Mouse (Mus musculus) hindbrain, embryonic 15.5 days (tissue): ENCODE measurements at regions not wholly inside any gene's neighbourhood (a gene's known extent, or its start where the extent isn't known, plus 50 kb on each side); places are given as distances from the start of the nearest gene placed in this dataset.
A peak's percentile ranks its signal among the peaks of the same experiment; 100 is the strongest.

Source experiments
- ATAC-seq: fragments of 200-750 bp; cut with Nextera tagmentation; 2 replicates; pipeline ENCODE4 v1.8.0; 2017; ENCODE audit warnings: low read depth, moderate number of reproducible peaks, moderate TSS enrichment; ENCODE audit not compliant: low FRiP score
- H3K27ac ChIP-seq: fragments of 300-500 bp; sonication (generic); replicated peaks from 2 replicates; pipeline ENCODE4 v1.5.1; 2015; ENCODE audit warnings: mild to moderate bottlenecking, inconsistent platforms
- H3K27me3 ChIP-seq: fragments of 300-500 bp; sonication (generic); 2 replicates; pipeline ENCODE4 v1.6.1; 2015; ENCODE audit warnings: control low read depth, inconsistent platforms
- H3K36me3 ChIP-seq: fragments of 300-500 bp; sonication (generic); 2 replicates; pipeline ENCODE4 v1.6.1; 2015; ENCODE audit warnings: control low read depth, inconsistent platforms
- H3K4me1 ChIP-seq: fragments of 300-500 bp; sonication (generic); replicated peaks from 2 replicates; pipeline ENCODE4 v1.6.1; 2015; ENCODE audit warnings: control low read depth, inconsistent platforms
- H3K4me2 ChIP-seq: fragments of 300-500 bp; sonication (generic); 2 replicates; pipeline ENCODE4 v1.6.1; 2015; ENCODE audit warnings: moderate library complexity, mild to moderate bottlenecking, inconsistent platforms
- H3K4me3 ChIP-seq: fragments of 300-500 bp; sonication (generic); 2 replicates; pipeline ENCODE4 v1.5.1; 2015; ENCODE audit warnings: mild to moderate bottlenecking, inconsistent platforms
- H3K9ac ChIP-seq: fragments of 300-500 bp; sonication (generic); 2 replicates; pipeline ENCODE4 v1.6.1; 2015; ENCODE audit warnings: inconsistent platforms
- H3K9me3 ChIP-seq: fragments of 300-500 bp; sonication (generic); 2 replicates; pipeline ENCODE4 v1.6.1; 2016; ENCODE audit warnings: control low read depth, inconsistent platforms
- WGBS: fragments of 180-500 bp; shearing (Covaris S2); methylation state at CpG from one replicate; pipeline ENCODE4 v1.1.7; 2015; 5-methylcytosine and 5-hydroxymethylcytosine counted together

DNA sequence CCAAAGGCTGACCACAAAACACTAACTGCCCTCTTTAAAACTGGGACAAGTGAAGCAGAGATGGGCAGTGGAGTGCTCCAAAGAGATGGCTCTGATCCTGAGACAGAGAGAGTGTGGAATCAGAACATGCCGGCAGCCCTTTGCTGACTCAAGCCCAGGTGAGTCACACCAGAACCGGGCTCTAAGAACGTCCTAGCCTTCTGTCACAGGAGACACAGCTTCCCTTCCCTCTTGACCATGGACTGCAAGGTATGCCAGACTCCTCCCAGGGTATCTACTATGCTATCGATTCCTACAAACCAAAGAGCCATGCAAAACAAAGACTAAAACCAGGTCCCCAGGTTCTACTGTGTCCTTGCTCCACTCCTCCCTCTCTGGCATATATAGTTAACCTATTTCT, 98.0 kb downstream of the Dhx15 start:
- H3K27me3 ChIP-seq, result no peaks in the 10 kb centered on the region
- no peaks in the 10 kb centered on the region for H3K4me1 ChIP-seq
- no peak overlapping the region for H3K4me3 ChIP-seq
- ATAC-seq, result no peak
- no peaks in the 10 kb centered on the region for H3K36me3 ChIP-seq
- no peak overlapping the region for H3K4me2 ChIP-seq
- WGBS, result 91% methylated on average over 4 of the region's 4 CpGs
- no peak overlapping the region for H3K27ac ChIP-seq
- no peaks in the 10 kb centered on the region for H3K9me3 ChIP-seq
- H3K9ac ChIP-seq, result no peak overlapping the region

DNA sequence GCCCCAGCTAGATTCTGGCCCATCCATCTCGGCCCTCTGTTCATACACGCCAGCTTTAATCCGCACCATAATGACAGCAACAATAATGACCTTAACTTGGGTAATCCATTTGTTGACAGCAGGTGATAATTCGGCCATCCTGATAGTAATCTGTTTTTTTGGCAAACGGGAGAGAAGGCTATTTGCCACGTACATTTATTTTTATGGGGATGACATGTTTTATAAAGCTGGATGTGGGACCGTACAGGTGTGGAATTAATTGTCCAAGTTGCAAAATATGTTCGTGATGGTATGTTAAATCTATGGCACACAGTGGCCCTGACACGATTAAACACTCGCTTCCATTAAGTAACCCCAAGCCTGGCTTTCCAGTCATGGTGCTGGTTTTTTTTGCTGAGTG, 102.2 kb downstream of the Dhx15 start:
- Histone ChIP-seq H3K4me3 (no peak overlapping the region), H3K4me1 (no peaks in the 10 kb centered on the region), H3K9me3 (no peaks in the 10 kb centered on the region), H3K9ac (no peak overlapping the region), H3K27ac (no peak overlapping the region), H3K27me3 (no peaks in the 10 kb centered on the region), H3K4me2 (no peak overlapping the region), H3K36me3 (no peaks in the 10 kb centered on the region)
- 69% methylated on average over 10 of the region's 10 CpGs for WGBS
- no peak for ATAC-seq

DNA sequence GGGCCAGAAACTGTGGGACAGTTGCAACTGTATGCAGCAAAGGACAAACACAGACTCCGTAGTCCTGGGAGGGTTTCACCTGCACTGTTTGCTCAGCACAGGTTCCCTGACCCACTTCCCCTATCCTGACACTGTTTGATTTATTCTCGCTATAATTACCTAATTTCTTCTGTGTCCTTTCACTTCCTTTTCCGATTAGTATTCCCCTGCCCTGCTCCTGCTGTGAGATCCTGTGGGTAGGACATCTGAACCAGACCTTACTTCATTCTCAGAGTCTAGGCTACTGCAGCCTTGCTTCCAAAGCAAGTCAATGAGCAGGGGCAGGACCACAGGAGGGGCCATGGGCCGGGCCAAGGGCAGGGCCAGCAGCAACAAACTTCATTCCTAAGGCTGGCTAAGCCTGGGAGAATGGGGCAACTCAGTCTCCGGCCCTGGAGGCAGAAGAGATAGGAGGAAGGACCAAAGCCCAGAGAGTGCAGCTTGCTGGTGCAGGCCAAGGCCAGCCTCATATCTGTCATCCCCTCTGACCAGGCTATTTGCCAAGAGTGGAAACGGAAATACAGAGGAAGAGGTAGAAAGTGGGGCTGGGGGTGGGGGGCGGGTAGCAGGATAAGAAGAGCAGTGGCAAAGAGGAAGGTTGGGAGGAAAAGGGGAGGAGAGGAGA, 103.4 kb downstream of the Dhx15 start:
- H3K4me2 ChIP-seq, result no peak overlapping the region
- no peaks in the 10 kb centered on the region for H3K36me3 ChIP-seq
- 57% methylated on average over 7 of the region's 7 CpGs for WGBS
- H3K4me3 ChIP-seq, result no peak overlapping the region
- no peaks in the 10 kb centered on the region for H3K4me1 ChIP-seq
- no peak overlapping the region for H3K27ac ChIP-seq
- ATAC-seq, result no peak
- H3K9me3 ChIP-seq, result no peaks in the 10 kb centered on the region
- H3K27me3 ChIP-seq, result no peaks in the 10 kb centered on the region
- no peak overlapping the region for H3K9ac ChIP-seq

DNA sequence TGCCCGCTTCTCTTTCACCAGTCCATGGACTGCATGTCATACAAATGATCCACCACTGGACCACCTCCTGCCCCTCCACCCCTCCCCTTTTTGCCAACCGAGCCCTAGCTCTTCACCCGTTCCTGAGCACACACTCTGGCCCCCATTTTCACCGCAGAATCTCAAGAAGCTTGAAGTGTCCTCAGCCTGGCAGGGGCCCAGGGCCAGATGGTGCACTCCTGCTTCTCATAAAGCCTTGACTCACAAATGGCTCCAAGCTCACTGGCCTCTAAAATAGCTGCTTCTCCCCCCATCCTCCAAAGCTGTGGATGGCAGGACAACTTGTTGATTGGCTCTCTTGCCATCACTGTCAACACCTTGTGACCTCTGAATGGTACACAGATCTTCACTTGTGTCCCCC, 110.0 kb downstream of the Dhx15 start:
- Histone ChIP-seq H3K4me2 (no peak overlapping the region), H3K4me3 (no peak overlapping the region), H3K9ac (no peak overlapping the region), H3K27ac (no peak overlapping the region), H3K27me3 (no peaks in the 10 kb centered on the region), H3K4me1 (no peaks in the 10 kb centered on the region), H3K36me3 (no peaks in the 10 kb centered on the region), H3K9me3 (no peaks in the 10 kb centered on the region)
- ATAC-seq, result no peak
- 84% methylated on average over 4 of the region's 4 CpGs for WGBS

DNA sequence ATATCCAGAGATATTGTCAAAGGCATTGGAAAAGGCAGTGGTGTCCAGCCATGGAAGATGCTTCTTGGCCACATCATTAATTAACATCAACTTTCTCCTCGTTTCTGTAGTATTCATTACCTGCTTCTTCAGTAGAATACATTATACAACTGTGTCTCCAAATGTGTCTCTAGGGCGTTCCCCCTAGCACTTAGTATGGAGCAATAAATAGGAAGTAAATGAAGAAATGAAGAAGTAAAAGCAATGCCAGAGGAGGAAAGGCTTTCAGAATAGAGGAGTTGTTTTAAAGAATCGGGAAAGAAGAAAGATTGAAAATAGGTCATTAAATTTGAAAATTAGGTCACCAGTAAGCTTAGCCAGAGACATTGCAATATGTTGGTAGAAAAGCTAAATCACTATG, 112.6 kb downstream of the Dhx15 start:
- no peaks in the 10 kb centered on the region for H3K27me3 ChIP-seq
- H3K9ac ChIP-seq, result no peak overlapping the region
- no peaks in the 10 kb centered on the region for H3K4me1 ChIP-seq
- no peak overlapping the region for H3K27ac ChIP-seq
- WGBS, result 85% methylated on average over 3 of the region's 3 CpGs
- no peaks in the 10 kb centered on the region for H3K36me3 ChIP-seq
- no peak for ATAC-seq
- H3K4me2 ChIP-seq, result no peak overlapping the region
- no peaks in the 10 kb centered on the region for H3K9me3 ChIP-seq
- H3K4me3 ChIP-seq, result no peak overlapping the region

DNA sequence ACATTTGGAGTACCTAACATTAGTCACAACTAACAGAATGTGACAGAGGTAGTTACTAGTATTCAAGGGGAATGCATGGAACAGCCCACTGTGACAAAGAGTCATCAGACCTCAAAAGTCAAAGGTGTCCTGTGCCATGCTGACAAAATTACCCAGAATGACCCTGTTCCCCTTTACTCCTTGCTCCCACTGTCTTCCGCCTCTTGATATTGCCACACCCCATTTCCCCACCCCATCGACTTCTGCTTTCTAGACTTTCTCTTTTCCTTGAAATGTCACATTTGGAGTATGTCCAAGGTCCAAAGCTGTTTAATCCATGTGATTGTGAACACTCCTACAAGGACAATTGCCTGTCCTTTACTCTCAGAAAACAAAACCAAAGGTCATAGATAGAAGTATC, 115.2 kb downstream of the Dhx15 start:
- Histone ChIP-seq H3K36me3 (no peaks in the 10 kb centered on the region), H3K27ac (no peak overlapping the region), H3K9ac (no peak overlapping the region), H3K4me1 (no peaks in the 10 kb centered on the region), H3K4me2 (no peak overlapping the region), H3K4me3 (no peak overlapping the region), H3K27me3 (no peaks in the 10 kb centered on the region), H3K9me3 (no peaks in the 10 kb centered on the region)
- WGBS, result 93% methylated on average over 2 of the region's 2 CpGs
- ATAC-seq, result no peak

DNA sequence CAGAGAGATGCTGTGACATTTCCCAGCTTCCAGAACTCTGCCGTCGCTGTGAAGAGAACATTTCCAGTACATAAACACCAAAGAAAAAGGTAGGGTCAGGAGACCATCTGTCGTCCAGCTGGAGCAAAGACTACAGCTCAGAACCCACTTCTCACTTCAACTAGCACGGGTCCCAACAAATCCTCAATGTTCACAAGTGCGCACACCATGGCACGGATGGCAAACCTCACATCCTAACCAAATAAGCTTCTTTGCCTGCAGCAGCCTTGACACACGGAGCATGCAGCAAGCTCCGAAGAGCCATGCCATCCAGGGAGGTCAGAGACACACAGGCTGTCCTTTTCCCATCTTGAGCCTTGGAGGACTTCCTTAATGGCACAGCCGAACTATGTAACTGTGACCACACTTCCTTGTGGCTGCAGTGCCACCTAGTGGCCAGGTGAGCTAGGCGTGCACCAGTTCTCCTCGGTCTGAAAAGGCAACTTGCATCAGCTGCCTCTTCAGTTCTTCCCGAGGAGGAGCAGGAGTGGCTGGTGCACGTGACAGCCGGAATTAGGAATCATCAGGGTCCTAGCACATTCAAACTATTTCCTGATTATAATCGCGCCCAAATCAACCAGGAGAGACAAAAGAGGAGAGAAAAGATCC, 125.4 kb downstream of the Dhx15 start:
- Histone ChIP-seq H3K4me2 (no peak overlapping the region), H3K9ac (no peak overlapping the region), H3K4me1 (no peaks in the 10 kb centered on the region), H3K36me3 (no peaks in the 10 kb centered on the region), H3K27ac (no peak overlapping the region), H3K27me3 (no peaks in the 10 kb centered on the region), H3K9me3 (no peaks in the 10 kb centered on the region), H3K4me3 (no peak overlapping the region)
- WGBS, result 36% methylated on average over 16 of the region's 16 CpGs
- ATAC-seq, result peak; percentile 87

DNA sequence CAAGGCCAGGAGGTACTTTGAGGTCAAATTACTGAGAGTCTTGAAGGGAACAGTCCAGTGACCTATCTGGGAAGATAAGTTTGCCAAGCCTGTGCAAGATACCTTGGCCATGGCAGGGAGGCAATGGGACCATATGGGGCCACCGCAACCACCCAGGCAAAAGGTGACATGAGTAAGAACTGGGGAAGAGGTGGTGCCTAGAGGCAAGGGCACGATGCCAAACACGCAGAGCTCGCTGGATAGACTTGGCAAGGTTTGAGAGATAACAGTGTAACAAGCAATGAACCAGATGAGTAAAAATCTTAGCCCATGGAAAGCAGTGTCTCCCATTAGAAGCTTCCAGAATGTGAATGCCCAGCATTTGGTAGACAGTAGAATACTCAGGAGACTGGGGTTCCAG, 128.1 kb downstream of the Dhx15 start:
- Histone ChIP-seq H3K9me3 (no peaks in the 10 kb centered on the region), H3K9ac (no peak overlapping the region), H3K27me3 (no peaks in the 10 kb centered on the region), H3K36me3 (no peaks in the 10 kb centered on the region), H3K4me2 (no peak overlapping the region), H3K4me3 (no peak overlapping the region), H3K27ac (no peak overlapping the region), H3K4me1 (no peaks in the 10 kb centered on the region)
- WGBS, result 77% methylated on average over 4 of the region's 4 CpGs
- ATAC-seq, result no peak

DNA sequence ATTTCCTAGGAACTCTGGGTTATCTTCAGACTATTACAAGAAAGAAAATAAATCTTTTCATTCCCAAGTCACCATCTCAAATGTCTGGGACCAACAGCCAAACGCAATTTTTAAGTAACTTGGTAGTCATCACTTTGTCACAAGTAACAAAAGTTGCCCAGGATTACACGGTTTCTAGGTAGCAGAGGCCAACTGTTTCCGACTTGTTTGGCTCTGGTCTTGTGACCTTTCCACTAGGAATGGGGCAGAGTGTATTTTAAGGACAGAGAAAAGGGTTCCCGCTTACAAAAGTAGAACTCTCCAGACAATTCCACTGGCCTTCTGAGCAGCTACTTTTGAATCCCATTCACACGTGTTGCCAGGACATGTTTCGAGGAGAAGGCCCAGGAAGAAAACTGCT, 129.1 kb downstream of the Dhx15 start:
- Histone ChIP-seq H3K4me3 (no peak overlapping the region), H3K27me3 (no peaks in the 10 kb centered on the region), H3K36me3 (no peaks in the 10 kb centered on the region), H3K9ac (no peak overlapping the region), H3K4me2 (no peak overlapping the region), H3K27ac (no peak overlapping the region), H3K9me3 (no peaks in the 10 kb centered on the region), H3K4me1 (no peaks in the 10 kb centered on the region)
- 76% methylated on average over 6 of the region's 6 CpGs for WGBS
- no peak for ATAC-seq

DNA sequence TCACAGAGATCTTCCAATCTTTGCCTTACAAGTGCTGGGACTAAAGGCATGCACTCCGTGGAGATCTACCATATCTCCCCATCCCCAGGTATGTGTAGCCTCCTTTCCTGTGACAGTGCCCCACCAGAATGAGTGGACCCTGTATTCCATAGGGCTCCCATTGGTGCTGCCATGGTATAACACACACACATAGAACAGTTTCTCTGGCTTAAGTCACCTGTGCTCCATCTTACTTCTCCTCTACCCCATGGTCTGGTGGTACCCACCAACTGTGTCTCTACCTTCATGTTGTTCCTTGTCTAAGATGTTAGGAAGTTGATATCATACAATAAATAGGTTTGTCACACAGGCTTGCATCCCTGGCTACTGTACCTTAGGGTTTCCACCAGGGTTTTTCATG, 133.1 kb downstream of the Dhx15 start:
- no peak for ATAC-seq
- Histone ChIP-seq H3K27ac (no peak overlapping the region), H3K36me3 (no peaks in the 10 kb centered on the region), H3K9ac (no peak overlapping the region), H3K4me3 (no peak overlapping the region), H3K9me3 (no peaks in the 10 kb centered on the region), H3K27me3 (no peaks in the 10 kb centered on the region), H3K4me2 (no peak overlapping the region), H3K4me1 (no peaks in the 10 kb centered on the region)
- 89% methylated on average over 1 of the region's 1 CpGs for WGBS

DNA sequence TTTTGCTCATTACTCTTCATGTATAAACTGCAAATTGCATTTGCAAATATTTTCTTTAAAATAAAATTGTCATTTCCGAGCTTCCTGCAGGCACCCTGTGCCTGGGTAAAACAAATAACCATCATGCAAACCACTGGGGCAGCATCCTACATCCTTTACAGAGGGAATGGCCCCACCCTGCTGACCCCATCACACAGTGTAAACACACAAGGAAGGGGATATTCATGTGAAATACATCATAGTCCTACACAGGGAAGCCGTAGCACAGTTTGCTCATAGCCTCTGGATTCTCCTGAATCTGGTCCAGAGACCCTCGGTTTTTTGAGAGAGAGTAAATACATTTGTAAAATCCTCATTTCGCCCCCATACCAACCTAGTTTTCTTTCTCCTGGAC, 138.2 kb downstream of the Dhx15 start:
- Histone ChIP-seq H3K4me2 (0 out of 2 replicates have a peak overlapping the region, but pooled peaks have one; percentile 5), H3K4me1 (peaks cover 8% of the 10 kb centered on the region; the same call in 1 of the 2 replicates), H3K4me3 (no peak overlapping the region), H3K27me3 (no peaks in the 10 kb centered on the region), H3K9me3 (no peaks in the 10 kb centered on the region), H3K36me3 (no peaks in the 10 kb centered on the region), H3K27ac (peak overlapping the region; percentile 43; the same call in 1 of the 2 replicates), H3K9ac (no peak overlapping the region)
- 70% methylated on average over 4 of the region's 4 CpGs for WGBS
- 0 out of 2 replicates have a peak, but pooled peaks have one; percentile 54 for ATAC-seq

DNA sequence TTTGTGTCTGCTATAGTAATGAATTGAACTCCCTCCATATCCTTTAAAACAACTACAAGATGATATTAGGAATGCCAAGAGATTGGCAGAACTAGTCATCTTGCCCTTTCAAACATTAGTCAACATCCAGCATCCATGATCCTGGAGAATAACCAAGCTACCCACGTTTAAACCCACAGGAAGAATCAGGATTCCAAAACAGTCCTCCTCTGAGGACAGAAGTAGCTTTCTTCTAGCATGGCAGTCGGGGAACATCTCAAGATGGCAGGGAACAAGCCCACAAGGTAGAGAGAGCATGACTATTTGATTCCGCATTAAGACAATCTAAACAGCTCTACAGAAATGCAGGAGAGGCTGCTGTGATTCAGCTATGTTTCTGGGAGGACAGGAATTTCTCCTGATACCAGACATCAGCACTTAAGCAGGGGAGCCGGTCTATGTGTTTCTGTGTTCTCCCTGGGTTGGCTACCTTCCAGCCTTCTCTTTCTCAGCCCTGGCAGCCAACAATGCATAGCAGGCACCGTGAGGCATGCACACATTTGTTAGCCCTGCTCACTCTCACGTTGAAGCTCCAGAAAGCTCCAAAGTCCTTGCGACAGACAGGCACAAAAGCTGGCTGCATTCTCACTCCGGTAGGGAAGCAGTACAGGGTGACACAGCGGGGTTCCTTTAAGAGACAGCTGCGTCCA, 138.8 kb downstream of the Dhx15 start:
- Histone ChIP-seq H3K4me3 (no peak overlapping the region), H3K4me1 (peaks cover 8% of the 10 kb centered on the region; the same call in 1 of the 2 replicates), H3K9ac (no peak overlapping the region), H3K27ac (peak overlapping the region; percentile 43), H3K36me3 (no peaks in the 10 kb centered on the region), H3K27me3 (no peaks in the 10 kb centered on the region), H3K4me2 (0 out of 2 replicates have a peak overlapping the region, but pooled peaks have one; percentile 5), H3K9me3 (no peaks in the 10 kb centered on the region)
- WGBS, result 41% methylated on average over 10 of the region's 10 CpGs
- peak; percentile 51; the same call in 1 of the 2 replicates for ATAC-seq
